Mouse (Mus musculus) mammary gland, adult 2 months (tissue): ENCODE measurements around the gene Olfr62. TPM values are rescaled to one million over a fixed set of nuclear protein-coding genes. Genes with fewer than 3 reads are reported as not detected.

ENCODE experiments used
- polyA plus RNA-seq: library from polyadenylated mRNA; depleted of rRNA; stranded (reverse); fragments of >200 nt; gene quantifications from 2 replicates; pipeline ENCODE4 v1.2.3, GENCODE M21; 2012; ENCODE audit warnings: low replicate concordance; rRNA removed

The Olfr62 gene
- not detected in 2 replicates for polyA plus RNA-seq

DNA sequence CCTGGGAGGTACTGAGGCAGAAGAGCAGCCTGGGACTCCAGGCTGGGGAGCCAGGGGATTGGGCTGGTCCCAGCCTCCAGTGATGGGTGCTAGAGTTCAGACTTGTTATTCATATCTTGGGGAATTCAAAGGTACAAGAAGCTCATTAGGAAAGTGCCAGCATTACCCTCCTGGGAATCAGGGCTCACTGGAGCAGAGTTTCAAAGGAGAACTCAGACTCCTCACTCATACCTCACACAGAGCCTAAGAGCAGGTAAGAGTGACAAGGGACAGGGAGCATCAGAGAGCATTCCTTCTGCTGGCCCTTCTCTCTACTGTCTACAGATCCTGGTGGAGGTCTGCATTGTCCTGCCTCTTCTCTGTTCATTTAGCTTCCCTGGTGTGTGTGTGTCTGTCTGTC is at the start of gene Olfr62:
TSS of gene Olfr62 (plus strand) at position 301 of the 400 bp plus-strand sequence.

DNA sequence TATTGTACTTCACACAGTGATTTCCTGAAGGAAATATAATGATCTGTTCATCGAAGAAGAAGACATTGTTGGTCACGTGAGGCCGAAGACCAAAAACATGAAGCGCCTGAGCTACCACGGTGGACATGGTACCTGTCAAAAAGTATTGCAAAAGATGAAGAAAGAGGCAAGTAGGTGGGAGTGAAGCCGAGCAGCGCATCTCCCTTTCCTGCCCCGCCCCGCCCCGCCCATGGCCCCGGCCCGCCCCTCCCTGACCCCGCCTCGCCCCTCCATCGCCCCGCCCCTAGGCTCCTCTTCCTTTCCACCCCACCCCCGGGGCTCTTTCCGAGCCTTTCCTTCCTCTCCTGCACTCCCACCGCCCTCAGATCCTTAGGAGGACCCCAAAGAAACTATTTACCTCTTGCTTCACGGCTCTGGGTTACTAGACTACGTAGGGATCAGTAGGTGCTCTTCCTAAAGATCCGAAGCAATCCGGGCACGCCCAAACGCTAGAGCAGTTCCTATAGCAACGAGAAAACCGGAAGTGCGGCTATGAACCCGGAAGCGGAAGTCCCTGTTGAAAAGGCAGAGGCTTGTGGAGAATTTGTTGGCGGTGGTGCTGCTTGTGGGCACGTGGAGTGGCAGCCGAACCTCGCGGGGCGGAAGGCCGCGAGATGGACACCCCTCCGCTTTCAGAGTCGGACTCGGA is 38.3 kb upstream of the Olfr62 start, which contains the start of the genes Cfap57 and Ebna1bp2:
TSS of gene Cfap57 (minus strand) at position 499 of the 688 bp plus-strand sequence.
TSS of gene Ebna1bp2 (plus strand) at position 521 of the 688 bp plus-strand sequence.

GRCm38 (mm10) chr4:118692412-118692973 is 33.7 kb downstream of the Olfr62 start, which contains the start of gene Olfr1342:
TSS of gene Olfr1342 (minus strand) at chr4:118692756.

GRCm38 (mm10) chr4:118703223-118703622 is 44.5 kb downstream of the Olfr62 start, which contains the start of gene Olfr1341:
TSS of gene Olfr1341 (plus strand) at chr4:118703523.

Other genes with a start within 250 kb of the Olfr62 start
- 25.6 and 37.1 TPM in 2 replicates for gene Szt2, start 249.7 kb upstream of the Olfr62 start, polyA plus RNA-seq
- gene Med8, start 249.6 kb upstream of the Olfr62 start, polyA plus RNA-seq: 18.0 and 34.9 TPM in 2 replicates
- gene Elovl1, start 230.9 kb upstream of the Olfr62 start, polyA plus RNA-seq: 173 and 250 TPM in 2 replicates
- gene Cdc20, start 221.6 kb upstream of the Olfr62 start, polyA plus RNA-seq: 5.6 and 9.2 TPM in 2 replicates
- 0.07 and 0.18 TPM in 2 replicates for gene Mpl, start 201.4 kb upstream of the Olfr62 start, polyA plus RNA-seq
- 48.7 and 75.0 TPM in 2 replicates for gene Tie1, start 168.9 kb upstream of the Olfr62 start, polyA plus RNA-seq
- gene 2610528J11Rik, start 132.0 kb upstream of the Olfr62 start, polyA plus RNA-seq: 8.1 and 9.7 TPM in 2 replicates
- gene Tmem125, start 114.9 kb upstream of the Olfr62 start, polyA plus RNA-seq: 13.6 and 13.7 TPM in 2 replicates
- gene Cfap57, start 38.2 kb upstream of the Olfr62 start, polyA plus RNA-seq: 0.16 TPM in 1 of 2 replicates, not detected in the other
- 9.8 and 13.4 TPM in 2 replicates for gene Ebna1bp2, start 38.2 kb upstream of the Olfr62 start, polyA plus RNA-seq
- 0.23 TPM in 1 of 2 replicates, not detected in the other for gene Olfr1342, start 33.8 kb downstream of the Olfr62 start, polyA plus RNA-seq
- not detected in 2 replicates for gene Olfr1341, start 44.6 kb downstream of the Olfr62 start, polyA plus RNA-seq
- gene Olfr1340, start 61.2 kb downstream of the Olfr62 start, polyA plus RNA-seq: not detected in 2 replicates
- not detected in 2 replicates for gene Olfr1339, start 73.2 kb downstream of the Olfr62 start, polyA plus RNA-seq
- gene Olfr1338, start 99.8 kb downstream of the Olfr62 start, polyA plus RNA-seq: not detected in 2 replicates
- not detected in 2 replicates for gene Olfr1337, start 123.6 kb downstream of the Olfr62 start, polyA plus RNA-seq
- not detected in 2 replicates for gene Olfr1335, start 151.0 kb downstream of the Olfr62 start, polyA plus RNA-seq
- gene Olfr1333, start 177.3 kb downstream of the Olfr62 start, polyA plus RNA-seq: not detected in 2 replicates
- gene Olfr1331, start 205.7 kb downstream of the Olfr62 start, polyA plus RNA-seq: not detected in 2 replicates
- gene Olfr1330, start 229.6 kb downstream of the Olfr62 start, polyA plus RNA-seq: not detected in 2 replicates